Mouse (Mus musculus): ENCODE data around the gene Gcg. TPM values are rescaled to one million over a fixed set of nuclear protein-coding genes. Genes with fewer than 3 reads are reported as not detected.

Gcg gene
- total and polyA plus RNA-seq, 3 experiments = 0.17 TPM; not detected in 2

DNA sequence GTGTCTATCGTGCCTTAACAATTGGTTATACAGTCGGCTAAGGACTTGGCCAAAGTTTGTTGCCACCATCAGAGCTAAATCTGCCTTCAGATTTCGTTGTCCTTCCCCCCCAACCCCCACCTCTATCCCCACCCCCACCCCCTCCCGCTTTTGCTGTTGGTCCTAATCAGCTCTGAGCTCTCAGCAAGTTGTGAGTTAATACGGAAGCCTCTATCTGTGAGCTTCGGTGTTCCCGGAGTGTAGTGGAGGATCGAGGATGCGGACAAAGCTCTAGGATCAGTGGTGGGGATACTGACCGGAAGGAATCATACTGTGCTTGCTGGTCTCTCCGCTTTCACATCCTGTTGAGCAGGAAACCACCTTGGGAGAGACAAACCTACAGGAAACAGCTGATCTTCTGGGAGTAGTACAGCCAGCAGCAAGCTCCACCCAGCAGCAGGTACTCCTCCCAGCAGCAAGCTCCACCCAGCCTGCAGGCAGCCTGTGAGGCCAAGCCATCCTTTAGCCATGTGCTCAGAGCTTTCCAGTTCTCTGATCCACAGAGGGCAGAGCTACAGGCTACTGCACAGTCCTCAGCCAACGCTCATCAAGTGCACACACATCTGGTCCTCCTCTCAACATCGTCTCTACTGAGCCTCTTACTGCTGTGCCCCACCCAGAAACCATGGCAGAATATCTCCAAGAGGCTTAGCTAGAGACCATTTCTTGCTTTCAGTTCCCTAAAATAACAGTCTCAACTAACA is 42.5 kb downstream of the Gcg start:
- Histone ChIP-seq H3K36me3 (replicated peaks in 1 of 2; ENCODE audit: control insufficient read depth in 1 of 2, insufficient read depth in 1 of 2, low read length in 1 of 2) (peaks cover 0 to 2% of the 10 kb centered on the region in 2 experiments), H3K9ac (ENCODE audit: insufficient read depth, low read depth) (peak overlapping the region; percentile 50), H3K27me3 (replicated peaks) (no peaks in the 10 kb centered on the region), H3K79me2 (replicated peaks; ENCODE audit: control insufficient read depth, extremely low read depth, insufficient read depth, poor library complexity, severe bottlenecking) (no peaks in the 10 kb centered on the region), H3K4me3 (replicated peaks in 1 of 3; ENCODE audit: low read depth in 2 of 3, low read length in 2 of 3, poor library complexity in 1 of 3) (peak overlapping the region; percentile 54 to 68 (median 61)), H3K4me1 (ENCODE audit: control insufficient read depth in 1 of 2, insufficient read depth in 2 of 2) (peaks cover 0 to 21% of the 10 kb centered on the region in 2 experiments; a peak in 2 of 4 replicates), H3K4me2 (ENCODE audit: insufficient read depth, low read depth, poor library complexity, severe bottlenecking) (peak overlapping the region; percentile 29), H3K27ac (ENCODE audit: insufficient read depth, low read depth) (peak overlapping the region; percentile 91), H3K9me3 (replicated peaks; ENCODE audit: low read length) (no peaks in the 10 kb centered on the region)
- dilution Hi-C loops (cut with MboI; ENCODE audit: extremely low pct_ligation_motif_present, extremely low pct_unique_long_range_greater_than_20kb, low sequenced_read_pairs) (no loop called here), in situ Hi-C loops (cut with MboI; ENCODE audit: low pct_ligation_motif_present, low pct_unique_long_range_greater_than_20kb, low sequenced_read_pairs) (no loop called here)
- TF ChIP-seq ETS1 (conservative IDR thresholded peaks at IDR 0.05; ENCODE audit: low read depth, low read length) (peak; percentile 92), BHLHE40 (IDR thresholded peaks at IDR 0.05; ENCODE audit: low read depth, low read length) (no peak), JUN (IDR thresholded peaks at IDR 0.05; ENCODE audit: insufficient read depth, low read depth, low read length) (no peak), SIN3A (IDR thresholded peaks at IDR 0.05; ENCODE audit: low read length) (peak; percentile 81), ZKSCAN1 (IDR thresholded peaks at IDR 0.05; ENCODE audit: borderline replicate concordance, low read depth, low read length) (no peak), E2F4 (IDR thresholded peaks at IDR 0.05; ENCODE audit: insufficient replicate concordance, low read depth, low read length) (no peak), TBP (conservative IDR thresholded peaks at IDR 0.05; ENCODE audit: low read depth, low read length) (peak; percentile 81; the same call in 1 of the 2 replicates), MXI1 (IDR thresholded peaks at IDR 0.05; ENCODE audit: low read depth, low read length) (peak; percentile 70; the same call in 1 of the 2 replicates), NRF1 (IDR thresholded peaks at IDR 0.05; ENCODE audit: low read depth, low read length) (no peak), USF1 (IDR thresholded peaks at IDR 0.05; ENCODE audit: low read depth, low read length) (no peak), CHD2 (IDR thresholded peaks at IDR 0.05; ENCODE audit: low read length) (peak; percentile 90), POLR2AphosphoS2 (IDR thresholded peaks at IDR 0.05; ENCODE audit: low read depth, low read length) (no peak), RCOR1 (conservative IDR thresholded peaks at IDR 0.05; ENCODE audit: low read depth, low read length) (no peak), NELFE (IDR thresholded peaks at IDR 0.05; ENCODE audit: low read depth, low read length) (peak; percentile 82), GABPA (IDR thresholded peaks at IDR 0.05; ENCODE audit: insufficient replicate concordance, low read depth, low read length) (no peak), MYC (IDR thresholded peaks at IDR 0.05; ENCODE audit: low read depth, low read length) (peak; percentile 98), ZC3H11A (IDR thresholded peaks at IDR 0.05; ENCODE audit: low read depth, low read length) (no peak), MAX (IDR thresholded peaks at IDR 0.05; ENCODE audit: low read length) (peak; percentile 93), PAX5 (IDR thresholded peaks at IDR 0.05; ENCODE audit: low read length) (no peak), TCF12 (IDR thresholded peaks at IDR 0.05; ENCODE audit: low read depth, low read length) (peak; percentile 46; the same call in 1 of the 2 replicates), USF2 (conservative IDR thresholded peaks at IDR 0.05; ENCODE audit: low read depth, low read length) (no peak), MAFK (IDR thresholded peaks at IDR 0.05; ENCODE audit: insufficient replicate concordance, low read length) (no peak), ZNF384 (IDR thresholded peaks at IDR 0.05; ENCODE audit: low read depth, low read length) (no peak), SMC3 (IDR thresholded peaks at IDR 0.05; ENCODE audit: low read depth, low read length) (no peak), KAT2A (IDR thresholded peaks at IDR 0.05; ENCODE audit: insufficient replicate concordance, low read length) (no peak), UBTF (IDR thresholded peaks at IDR 0.05; ENCODE audit: low read depth, low read length) (no peak), IRF4 (IDR thresholded peaks at IDR 0.05; ENCODE audit: low read depth, low read length) (peak; percentile 83), ELF1 (IDR thresholded peaks at IDR 0.05; ENCODE audit: low read depth, low read length) (peak; percentile 69), RAD21 (IDR thresholded peaks at IDR 0.05; ENCODE audit: low read depth, low read length) (no peak; the same call in none of the 2 replicates), POLR2A (IDR thresholded peaks at IDR 0.05; ENCODE audit: low read depth, low read length) (peak; percentile 89), HCFC1 (IDR thresholded peaks at IDR 0.05; ENCODE audit: low read depth, low read length) (peak; percentile 10; the same call in 1 of the 2 replicates), EP300 (IDR thresholded peaks at IDR 0.05; ENCODE audit: low read length) (peak; percentile 78), ZMIZ1 (IDR thresholded peaks at IDR 0.05; ENCODE audit: low read depth, low read length) (peak; percentile 71), CHD1 (IDR thresholded peaks at IDR 0.05; ENCODE audit: low read depth, low read length) (no peak), CTCF (conservative IDR thresholded peaks at IDR 0.05 in 1 of 2, IDR thresholded peaks at IDR 0.05 in 1 of 2; ENCODE audit: low read depth in 2 of 2, low read length in 2 of 2) (no peak), JUND (conservative IDR thresholded peaks at IDR 0.05; ENCODE audit: low read depth, low read length) (no peak), MAZ (IDR thresholded peaks at IDR 0.05; ENCODE audit: low read depth, low read length) (peak; percentile 16; the same call in 1 of the 2 replicates), MEF2A (IDR thresholded peaks at IDR 0.05; ENCODE audit: borderline replicate concordance, low read depth, low read length) (peak; percentile 40; the same call in 1 of the 2 replicates)
- DNase-seq (ENCODE audit: extremely low read depth) = peak; percentile 90
